Mouse (Mus musculus): ENCODE results near the gene Pnrc2.

Pnrc2 gene

DNA sequence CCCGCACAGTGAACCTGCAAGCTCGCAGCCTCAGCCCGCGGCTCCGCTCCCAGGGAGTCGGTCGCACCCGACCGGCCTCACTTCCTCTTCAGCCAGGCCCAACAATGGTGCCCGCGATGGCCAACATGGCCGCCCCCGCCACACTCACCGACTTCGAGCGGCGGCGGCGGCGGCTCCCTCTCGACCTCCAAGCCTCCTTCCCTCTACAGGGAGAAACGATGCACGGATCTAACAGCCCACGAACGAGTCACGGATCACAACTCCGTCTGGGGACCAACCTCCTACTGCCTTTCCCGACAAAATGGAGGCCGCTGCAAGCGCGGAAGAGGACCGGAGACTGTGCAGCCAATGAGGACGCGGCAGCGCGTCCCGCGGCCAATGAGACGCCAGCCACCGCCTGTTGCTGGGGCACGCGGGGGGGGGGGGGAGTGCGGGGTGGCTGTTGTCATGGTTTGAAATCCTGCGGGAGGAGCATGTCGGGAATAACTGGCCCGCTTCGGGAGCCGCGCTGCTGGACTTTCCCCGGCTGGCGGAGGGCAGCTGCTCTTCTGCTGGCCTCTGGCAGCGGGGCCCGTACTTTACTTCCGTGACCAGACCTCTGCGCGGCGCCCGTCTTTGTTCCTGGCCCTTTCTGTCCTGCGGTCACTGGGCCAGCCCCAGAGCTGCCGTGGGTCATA lies at the start of gene Pnrc2:
TSS of gene Pnrc2 (minus strand) at position 325 of the 677 bp plus-strand sequence.
- peak; percentile 97 for DNase-seq (ENCODE audit: low read depth, low spot score)

DNA sequence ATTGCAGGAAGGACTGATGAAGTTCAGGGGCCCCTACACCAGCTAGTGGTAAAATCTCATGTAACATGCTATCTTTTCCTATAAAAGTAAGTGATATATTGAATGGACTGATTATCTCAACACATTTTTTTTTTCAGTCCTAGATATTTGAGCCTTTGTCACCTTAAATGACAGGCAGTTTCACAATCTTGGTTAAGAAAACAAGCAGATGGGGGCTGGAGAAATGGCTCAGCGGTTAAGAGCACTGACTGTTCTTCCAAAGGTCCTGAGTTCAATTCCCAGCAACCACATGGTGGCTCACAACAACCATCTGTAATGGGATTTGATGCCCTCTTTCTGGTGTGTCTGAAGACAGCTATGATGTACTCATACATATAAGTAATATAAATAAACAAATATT lies 48.5 kb upstream of the Pnrc2 start:
- no peak for DNase-seq (ENCODE audit: low read depth, low spot score)

DNA sequence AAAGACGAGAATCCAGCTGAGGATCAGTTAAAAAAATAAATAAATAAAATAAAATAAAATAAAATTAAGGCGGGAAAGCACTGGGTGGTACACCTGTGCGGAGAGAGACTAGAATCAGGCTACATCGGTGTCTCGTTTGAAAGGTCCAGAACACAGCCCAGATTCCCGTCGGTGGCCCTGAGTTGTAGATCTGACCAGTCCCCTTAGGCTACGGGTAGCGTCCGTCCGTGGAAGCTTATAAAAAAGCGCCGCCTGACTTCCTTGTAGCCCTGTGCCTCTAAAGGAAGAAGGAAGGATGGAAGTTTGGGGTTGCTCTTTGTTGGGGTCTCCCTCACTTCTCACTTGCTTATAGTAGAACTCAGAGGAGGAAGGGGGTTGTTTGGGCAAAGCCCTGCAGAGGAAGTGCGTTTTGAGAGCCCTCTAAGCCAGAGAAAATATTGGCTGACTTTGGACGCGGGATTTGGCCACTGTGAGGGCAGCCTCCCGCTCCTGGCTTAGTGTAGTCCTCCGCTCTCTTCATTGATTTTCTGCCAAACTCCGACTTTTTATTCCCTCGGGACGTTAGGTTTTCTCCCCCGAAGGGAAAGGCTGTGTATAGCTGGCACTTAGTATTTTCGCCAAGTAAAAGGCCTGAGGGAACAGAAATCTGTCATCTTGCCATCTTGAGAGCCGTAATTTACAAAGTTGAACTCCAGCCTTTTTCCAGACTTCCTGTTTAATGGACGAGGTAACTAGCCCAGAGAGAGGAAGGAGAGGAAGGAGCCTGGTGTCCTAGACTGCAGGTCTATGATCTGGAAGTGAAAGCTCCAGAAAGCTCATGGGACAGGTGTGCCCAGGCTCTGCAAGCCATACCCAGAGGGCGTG lies 47.8 kb upstream of the Pnrc2 start:
- DNase-seq (ENCODE audit: low read depth, low spot score), result no peak

DNA sequence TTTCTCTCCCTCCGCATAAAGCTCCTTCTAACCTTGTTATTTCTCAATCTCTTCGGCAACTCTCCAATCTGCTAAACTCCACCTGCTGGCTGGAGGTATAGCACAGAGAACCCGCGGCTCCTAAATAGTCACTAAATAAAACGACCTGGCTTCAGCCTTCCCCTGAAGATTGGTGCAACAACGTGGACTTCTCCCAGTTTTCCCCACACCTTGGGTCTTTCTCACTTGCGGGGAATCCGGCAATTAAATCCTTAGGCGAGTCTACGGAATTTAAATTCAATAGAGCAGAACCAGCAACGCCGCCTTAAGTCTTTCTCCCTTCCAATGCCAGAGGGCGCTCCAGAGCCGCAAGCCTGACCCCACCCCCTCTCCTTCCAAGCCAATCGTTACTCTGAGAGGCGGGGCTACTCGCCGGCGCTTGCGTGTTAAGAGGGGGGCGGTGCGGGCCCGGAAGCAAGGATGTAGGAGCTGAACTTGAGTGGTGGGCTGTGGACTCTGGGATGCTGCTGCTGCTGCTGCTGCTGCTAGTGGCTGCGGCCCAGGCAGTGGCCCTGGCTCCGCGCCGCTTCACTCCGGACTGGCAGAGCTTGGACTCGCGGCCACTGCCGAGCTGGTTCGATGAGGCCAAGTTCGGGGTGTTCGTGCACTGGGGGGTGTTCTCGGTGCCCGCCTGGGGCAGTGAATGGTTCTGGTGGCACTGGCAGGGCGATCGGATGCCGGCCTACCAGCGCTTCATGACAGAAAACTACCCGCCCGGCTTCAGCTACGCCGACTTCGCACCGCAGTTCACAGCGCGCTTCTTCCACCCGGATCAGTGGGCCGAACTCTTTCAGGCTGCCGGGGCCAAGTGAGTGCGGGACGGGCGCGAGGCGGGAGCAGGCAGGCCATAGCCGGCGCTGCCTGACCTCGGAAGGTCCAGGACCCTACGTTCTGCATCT lies 46.9 kb upstream of the Pnrc2 start, which contains the start of gene Fuca1:
TSS of gene Fuca1 (plus strand) at position 432 of the 938 bp plus-strand sequence.
- peak; percentile 99 for DNase-seq (ENCODE audit: low read depth, low spot score)

DNA sequence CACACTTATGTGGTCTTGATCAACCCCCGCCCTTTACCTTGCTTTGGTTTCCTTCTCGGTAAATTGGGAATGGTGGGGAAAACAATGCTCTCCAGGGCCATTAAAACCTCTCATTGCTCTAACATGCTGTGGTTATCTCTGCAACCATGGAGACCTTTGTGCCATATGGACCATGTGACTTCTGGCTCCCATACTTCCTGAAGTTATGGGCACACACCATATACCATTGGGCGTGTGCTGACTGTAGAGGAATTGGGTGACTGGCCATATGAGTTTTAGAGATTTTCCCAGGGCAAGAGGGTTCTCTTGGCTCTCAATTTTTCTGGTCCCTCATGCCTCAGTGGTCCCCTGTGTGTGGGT lies 45.6 kb upstream of the Pnrc2 start:
- DNase-seq (ENCODE audit: low read depth, low spot score), result no peak

DNA sequence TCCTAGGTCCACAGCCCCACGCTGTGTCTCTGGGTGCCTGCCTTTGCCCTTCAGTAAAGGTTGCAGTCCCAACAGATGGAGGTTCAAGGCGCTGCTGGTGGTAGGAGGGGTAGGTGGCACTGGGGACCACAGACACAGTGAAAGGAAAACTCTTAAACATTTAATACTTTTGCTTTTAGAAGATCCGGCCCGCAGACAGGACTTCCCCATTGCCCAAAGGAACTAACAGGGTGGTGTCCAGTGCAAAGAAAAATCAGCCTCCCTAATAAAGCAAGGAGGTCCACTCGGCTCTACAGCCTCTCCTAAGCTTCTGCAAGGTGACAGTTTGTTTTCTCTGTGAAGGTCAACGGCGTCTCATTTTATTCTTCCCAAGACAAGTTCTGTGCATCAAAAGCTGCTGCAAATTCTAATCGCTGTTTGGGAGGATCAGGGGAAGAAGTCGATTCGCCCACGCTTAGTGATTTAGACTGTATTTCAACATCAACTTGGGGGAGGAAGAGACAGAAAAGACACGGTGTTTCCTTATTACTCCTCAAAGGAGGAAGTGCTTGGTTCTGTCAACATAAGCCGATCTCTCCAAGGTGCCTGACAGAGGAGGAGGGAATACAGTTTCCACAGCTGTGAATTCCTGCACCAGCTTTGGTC lies 45.1 kb upstream of the Pnrc2 start:
- DNase-seq (ENCODE audit: low read depth, low spot score), result no peak

DNA sequence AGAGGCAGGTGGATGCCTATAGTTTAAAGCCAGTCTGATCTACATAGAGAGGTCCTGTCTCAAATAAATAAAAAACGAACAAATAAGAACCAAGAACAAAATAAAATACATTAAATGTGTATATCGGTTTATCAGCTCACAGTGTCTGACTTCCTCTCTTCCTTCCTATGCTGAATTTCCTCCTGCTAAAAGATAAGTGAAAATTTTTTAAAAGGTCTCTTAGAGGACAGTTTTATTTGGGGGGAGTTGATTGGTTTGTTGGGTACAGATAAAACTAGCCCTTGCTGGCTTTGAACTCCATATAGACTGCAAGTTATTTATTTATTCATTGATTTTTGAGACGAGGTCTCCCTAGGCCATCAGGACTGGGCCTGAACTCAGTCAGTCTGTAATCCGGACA lies 39.8 kb upstream of the Pnrc2 start:
- no peak for DNase-seq (ENCODE audit: low read depth, low spot score)

DNA sequence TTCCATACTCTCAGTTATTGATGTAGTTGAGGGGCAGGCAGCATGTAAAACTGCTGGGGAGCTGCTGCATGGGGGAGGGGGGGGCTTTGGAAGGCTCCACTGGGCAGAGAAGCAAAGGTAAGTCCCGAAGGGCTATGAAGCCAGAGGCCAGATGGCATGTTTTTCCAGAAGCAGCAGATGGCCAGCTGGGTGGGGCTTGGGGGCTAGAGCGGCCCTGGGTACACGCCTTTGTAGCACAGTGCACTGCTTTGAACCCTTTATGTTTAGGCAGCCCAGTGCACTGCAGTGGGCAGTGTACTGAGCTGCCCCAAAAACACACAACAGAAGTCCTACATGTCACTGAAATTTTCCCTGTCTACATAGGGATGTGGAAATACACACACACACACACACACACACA lies 39.2 kb upstream of the Pnrc2 start:
- no peak for DNase-seq (ENCODE audit: low read depth, low spot score)

DNA sequence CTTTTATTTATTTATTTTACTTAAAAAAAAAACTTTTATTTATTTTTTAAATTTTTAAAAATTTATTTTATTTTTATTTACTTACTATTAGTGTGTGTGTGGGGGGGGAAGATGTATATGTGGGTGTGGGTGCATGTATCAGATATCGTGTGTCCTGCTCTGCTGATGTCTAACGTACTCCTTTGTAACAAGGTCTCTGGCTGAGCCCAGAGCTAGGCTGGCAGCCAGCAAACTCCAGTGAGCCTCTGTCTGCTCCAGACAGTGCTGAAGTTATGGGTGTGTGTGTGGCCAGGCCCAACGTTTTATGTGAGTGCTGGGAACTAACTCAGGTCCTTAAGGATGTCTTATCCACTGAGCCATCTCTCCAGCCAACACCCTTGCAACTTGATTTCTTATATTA lies 38.5 kb upstream of the Pnrc2 start:
- no peak for DNase-seq (ENCODE audit: low read depth, low spot score)

DNA sequence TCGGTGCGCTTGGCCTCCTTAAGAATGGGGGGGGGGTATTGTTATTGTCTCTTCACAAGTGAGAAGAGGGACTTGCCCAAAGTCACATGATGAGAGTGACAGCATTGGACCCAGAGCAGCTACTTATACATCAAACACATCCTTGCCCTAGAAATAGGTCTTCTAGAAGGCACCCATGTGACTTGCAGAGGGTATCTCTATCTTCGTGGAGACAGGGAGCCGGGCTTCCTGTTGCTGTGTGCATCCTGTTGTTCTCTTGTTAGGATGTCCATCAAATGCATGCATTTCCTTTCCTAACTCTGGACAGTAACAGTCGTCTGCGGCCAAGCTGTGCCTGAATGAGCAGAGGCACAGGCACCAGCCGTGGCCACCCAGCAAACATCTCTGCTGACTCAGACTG lies 37.9 kb upstream of the Pnrc2 start:
- no peak for DNase-seq (ENCODE audit: low read depth, low spot score)

DNA sequence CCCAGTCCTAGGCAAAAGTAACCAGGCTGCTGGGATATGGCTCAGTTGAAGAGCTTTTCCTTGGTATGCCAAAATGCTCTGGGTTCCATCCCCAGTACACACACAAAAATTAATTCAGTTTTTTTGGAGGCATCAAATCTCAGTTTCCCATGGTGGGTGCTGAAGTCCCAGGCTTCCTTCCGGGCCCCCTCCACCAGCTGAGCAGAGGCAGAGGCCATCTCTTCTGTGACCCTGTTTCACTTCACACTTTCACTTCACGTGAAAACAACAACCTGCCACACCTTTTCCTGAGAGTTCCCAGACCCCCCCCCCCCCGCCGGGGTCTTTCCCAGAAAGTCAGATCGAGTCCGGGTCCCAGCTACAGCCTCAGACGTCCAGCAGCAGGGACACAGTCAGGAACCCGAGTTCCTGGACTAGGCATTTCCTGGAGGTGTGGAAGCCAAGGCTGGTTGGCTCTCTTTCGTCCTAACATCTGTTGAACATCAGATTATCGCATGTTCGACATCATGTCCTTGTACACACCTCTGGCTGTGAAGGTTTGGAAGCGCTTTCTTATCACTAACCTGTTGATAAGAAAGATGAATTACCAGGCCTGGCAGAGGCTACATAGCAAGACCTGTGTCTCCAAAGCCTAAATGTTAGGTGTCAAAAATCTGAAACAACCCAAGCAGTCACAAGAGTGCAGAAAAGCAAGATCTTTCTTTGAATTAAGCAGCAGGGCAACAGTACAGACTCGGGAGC lies 35.8 kb upstream of the Pnrc2 start:
- no peak for DNase-seq (ENCODE audit: low read depth, low spot score)

DNA sequence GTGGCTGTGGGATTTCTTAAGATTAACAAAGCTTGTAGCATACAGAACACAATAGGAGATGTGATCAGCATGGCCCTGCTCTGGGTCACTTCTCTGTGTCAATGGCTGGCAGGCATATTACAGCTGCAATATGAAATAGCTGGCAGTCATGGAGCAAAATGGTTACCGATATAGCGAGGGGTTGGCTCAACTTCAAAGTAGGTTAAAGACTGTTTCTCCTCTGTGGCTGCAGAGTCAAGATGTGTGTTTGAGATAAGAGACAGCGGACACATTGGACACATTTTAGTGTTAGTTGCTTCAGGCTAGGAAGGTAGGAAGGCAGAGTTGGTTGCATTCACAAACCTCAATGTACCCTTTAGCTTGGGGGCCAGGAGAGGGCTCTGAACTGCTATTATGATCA lies 33.0 kb upstream of the Pnrc2 start:
- DNase-seq (ENCODE audit: low read depth, low spot score), result no peak

DNA sequence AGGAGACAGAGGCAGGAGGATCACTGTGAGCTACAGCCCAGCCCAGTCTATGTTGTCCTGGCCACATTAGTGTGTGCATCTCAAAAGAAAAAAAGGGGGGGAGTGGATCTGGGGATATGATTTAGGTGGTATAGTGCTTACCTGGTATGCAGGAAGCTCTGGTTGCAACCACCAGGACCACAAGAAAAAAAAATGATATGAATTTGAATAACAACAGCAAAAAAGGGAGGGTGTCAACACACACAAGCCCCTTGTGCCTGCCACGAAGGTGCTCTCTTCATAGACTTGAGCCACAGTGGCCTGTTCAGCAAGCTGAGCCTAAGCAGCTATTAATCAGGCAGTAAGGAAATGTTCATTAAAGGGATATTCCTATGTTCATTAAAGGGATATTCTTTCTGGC lies 31.2 kb upstream of the Pnrc2 start:
- no peak for DNase-seq (ENCODE audit: low read depth, low spot score)

DNA sequence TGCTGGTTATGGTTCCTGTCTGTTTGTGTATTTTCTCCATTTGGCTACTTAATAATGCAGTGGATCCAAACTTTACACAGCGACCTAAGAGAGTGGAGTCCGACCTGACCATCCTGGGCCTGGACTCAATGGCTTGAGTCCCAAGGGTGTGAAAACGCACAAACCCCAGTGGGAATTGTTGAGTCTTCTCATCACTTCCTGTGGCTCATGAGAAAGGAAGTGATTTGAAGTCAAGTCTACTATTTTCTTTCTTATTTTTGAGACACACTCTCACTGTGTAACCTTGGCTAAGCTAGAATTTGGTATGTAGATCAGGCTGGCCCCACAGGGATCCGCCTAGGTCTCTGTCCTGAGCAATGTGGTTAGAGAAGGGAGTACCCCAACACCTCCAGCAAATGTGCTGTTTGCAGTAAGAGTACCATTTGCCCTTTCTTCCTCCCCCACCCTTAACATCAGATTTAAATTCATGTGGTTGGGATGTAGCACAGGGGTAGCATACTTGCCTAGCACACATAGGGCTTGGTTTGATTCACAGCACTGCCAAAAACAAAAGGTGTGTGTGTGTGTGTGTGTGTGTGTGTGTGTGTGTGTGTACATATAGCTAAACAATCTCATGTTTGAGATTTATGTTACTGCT lies 29.1 kb upstream of the Pnrc2 start:
- DNase-seq (ENCODE audit: low read depth, low spot score), result no peak

DNA sequence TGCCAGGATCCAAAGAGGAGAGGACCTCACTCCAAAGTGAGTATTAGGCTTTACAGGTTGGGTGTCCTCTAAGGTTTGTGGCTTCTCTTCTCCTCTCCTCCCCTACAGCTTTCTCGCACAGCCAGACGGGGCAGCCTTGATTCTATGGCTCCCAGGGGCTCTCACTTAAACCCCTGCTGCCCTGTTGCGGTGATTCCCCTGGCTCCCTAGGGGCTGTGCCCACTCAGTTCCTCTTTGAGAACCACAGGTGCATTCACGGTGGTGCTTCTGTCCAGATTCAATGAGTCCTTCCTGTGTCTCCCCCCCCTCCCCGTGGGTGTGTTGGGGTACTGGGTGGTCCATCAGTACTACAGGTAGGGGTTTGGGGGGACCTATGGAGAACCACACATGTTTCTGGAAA lies 26.4 kb upstream of the Pnrc2 start:
- no peak for DNase-seq (ENCODE audit: low read depth, low spot score)

DNA sequence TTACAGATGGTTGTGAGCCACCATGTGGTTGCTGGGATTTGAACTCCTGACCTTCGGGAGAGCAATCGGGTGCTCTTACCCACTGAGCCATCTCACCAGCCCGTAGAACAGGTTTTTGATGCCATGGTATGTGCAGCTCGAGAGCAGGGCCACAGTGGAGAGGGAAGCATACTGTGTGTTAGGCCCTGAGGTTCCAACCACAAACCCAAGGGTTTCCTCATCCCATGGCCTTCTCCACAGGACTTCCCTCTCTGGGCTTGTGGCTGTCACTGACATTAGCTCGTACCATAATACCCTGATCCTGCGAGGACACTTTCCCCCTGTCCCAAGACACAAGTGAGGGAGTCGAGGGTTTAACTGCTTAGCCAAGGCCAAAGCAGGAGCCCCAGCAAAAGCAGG lies 25.4 kb upstream of the Pnrc2 start:
- DNase-seq (ENCODE audit: low read depth, low spot score), result no peak

DNA sequence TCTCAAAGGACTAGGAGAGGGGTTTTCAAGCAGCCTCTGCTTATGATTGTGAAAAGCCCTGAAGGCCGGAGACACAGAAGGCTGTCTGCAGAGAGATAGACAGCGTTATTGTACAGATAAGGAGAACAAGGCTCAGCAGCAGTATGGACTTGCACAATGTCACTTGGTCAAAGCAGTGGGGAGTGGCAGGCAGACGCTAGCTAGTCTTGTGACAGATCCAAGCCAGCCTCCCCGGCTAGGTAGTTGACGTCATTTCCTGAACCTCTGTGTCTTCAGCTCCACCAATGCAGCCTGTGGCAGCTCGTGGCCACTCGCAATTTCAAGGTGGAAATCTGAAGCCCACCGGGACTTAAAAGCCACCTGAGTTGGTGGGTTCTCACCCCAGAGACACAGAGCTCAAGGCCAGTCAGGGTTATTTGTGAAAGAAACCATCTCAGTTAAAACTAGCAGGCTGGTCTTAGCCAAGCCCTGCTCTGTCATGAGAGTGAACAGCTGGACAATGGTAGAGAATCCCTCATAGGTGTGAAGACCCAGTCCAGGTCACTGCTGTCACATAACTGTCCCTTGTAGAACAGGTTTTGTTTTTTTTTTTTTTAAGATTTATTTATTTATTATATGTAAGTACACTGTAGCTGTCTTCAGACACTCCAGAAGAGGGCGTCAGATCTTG lies 24.9 kb upstream of the Pnrc2 start:
- peak; percentile 84 for DNase-seq (ENCODE audit: low read depth, low spot score)

DNA sequence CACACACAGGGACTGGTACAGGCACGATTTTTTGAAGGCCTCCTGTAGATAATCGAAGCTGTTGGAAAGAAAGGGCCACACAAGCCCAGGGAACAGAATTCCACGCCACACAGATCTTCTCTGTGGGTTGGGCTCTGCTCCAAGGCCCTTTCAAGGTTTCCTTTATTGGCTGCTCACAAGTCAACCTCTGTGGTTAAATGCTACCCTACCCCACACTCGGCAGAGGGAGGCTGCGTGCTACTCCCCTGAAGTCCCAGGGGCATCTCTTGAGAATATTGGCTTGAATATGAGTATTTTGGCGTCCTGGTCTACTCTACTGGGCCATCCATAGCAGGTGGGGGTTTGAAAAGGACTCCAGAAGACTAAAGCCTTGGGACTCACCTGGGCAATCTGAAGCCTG lies 22.5 kb upstream of the Pnrc2 start:
- no peak for DNase-seq (ENCODE audit: low read depth, low spot score)

DNA sequence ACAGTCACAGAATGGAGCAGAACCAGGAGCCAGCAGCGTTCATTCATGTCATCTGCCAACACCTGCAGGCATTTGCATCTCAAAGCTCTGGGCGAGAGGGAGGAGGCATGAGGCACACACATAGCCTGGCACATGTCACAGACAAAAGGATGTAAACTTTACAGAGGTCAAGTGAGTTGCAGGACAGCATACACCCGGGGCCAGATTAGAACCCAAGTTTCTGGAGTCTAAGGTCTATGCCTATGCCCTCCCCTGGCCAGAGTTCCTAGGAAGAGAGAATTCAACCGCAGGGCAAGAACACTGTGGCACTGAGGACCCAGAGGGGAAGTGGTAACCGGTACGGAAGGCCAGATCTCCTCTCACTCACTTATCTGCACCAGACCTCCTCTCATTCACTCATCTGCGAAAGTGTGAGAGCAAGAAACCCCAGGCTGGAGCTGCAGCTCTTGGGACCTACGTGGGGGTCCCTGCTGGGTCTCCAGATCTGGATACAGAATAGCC lies 21.5 kb upstream of the Pnrc2 start, which contains the start of gene Cnr2:
TSS of gene Cnr2 (plus strand) at position 324 of the 501 bp plus-strand sequence.
- no peak for DNase-seq (ENCODE audit: low read depth, low spot score)

DNA sequence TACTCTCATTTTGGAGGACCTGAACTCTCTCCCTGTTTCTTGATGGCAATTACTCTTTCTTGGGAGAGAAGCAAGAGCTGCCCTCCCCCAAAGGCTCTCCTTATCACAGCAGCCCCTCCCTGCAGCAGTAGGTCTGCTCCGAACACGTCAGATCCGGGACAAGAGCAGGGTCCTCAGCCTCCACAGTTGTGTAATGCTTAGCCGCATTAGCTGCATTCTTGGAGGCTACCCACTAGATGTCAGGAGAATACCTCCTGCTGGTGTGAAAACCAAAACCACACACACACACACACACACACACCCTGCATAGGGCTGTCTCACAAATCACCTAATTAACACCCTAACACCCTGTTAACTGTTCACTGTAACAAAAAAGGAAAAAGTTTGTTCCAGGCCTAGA lies 19.2 kb upstream of the Pnrc2 start:
- no peak for DNase-seq (ENCODE audit: low read depth, low spot score)
